Mouse (Mus musculus): ENCODE measurements at regions not wholly inside any gene's neighbourhood (a gene's known extent, or its start where the extent isn't known, plus 50 kb on each side); places are given as distances from the start of the nearest gene placed in this dataset.

- Histone ChIP-seq H3K27me3 (replicated peaks; ENCODE audit: insufficient read depth, low read length) (no peaks in the 10 kb centered on the region), H3K9me3 (ENCODE audit: low read length) (no peaks in the 10 kb centered on the region), H3K9ac (replicated peaks; ENCODE audit: low read depth) (no peak overlapping the region), H3K4me3 (ENCODE audit: low read depth, low read length) (no peak overlapping the region), H3K27ac (ENCODE audit: low read length) (no peak overlapping the region), H3K4me1 (ENCODE audit: insufficient read depth, low read depth, low read length) (no peaks in the 10 kb centered on the region), H3K4me2 (replicated peaks; ENCODE audit: low read depth, low read length) (no peak overlapping the region), H3K36me3 (ENCODE audit: insufficient read depth, low read length) (no peaks in the 10 kb centered on the region)
- TF ChIP-seq EP300 (IDR thresholded peaks at IDR 0.05) (no peak), CTCF (IDR thresholded peaks at IDR 0.05) (no peak)
- ATAC-seq (no peak), DNase-seq (ENCODE audit: low spot score) (no peak)
- 88% methylated on average over 1 of the region's 1 CpGs for WGBS
These were observed 306.2 kb upstream of the Klhl1 start for GRCm38 (mm10) chr14:96825083-96825482.

- whole genome bisulfite sequencing, result 79% methylated on average over 2 of the region's 2 CpGs
- Histone ChIP-seq H3K27me3 (replicated peaks; ENCODE audit: insufficient read depth, low read length) (no peaks in the 10 kb centered on the region), H3K9ac (replicated peaks; ENCODE audit: low read depth) (no peak overlapping the region), H3K4me3 (ENCODE audit: low read depth, low read length) (no peak overlapping the region), H3K27ac (ENCODE audit: low read length) (no peak overlapping the region), H3K4me2 (replicated peaks; ENCODE audit: low read depth, low read length) (no peak overlapping the region), H3K36me3 (ENCODE audit: insufficient read depth, low read length) (no peaks in the 10 kb centered on the region), H3K4me1 (ENCODE audit: insufficient read depth, low read depth, low read length) (no peaks in the 10 kb centered on the region), H3K9me3 (ENCODE audit: low read length) (no peaks in the 10 kb centered on the region)
- DNase-seq (ENCODE audit: low spot score) (no peak), ATAC-seq (no peak)
- no peak for TF ChIP-seq EP300 (IDR thresholded peaks at IDR 0.05)
- no peak for TF ChIP-seq CTCF (IDR thresholded peaks at IDR 0.05)
These were observed 296.8 kb upstream of the Klhl1 start for GRCm38 (mm10) chr14:96815665-96816064.

- no peak for TF ChIP-seq EP300 (IDR thresholded peaks at IDR 0.05)
- TF ChIP-seq CTCF (IDR thresholded peaks at IDR 0.05), result no peak
- no peak overlapping the region for H3K4me3 ChIP-seq (ENCODE audit: low read depth, low read length)
- no peaks in the 10 kb centered on the region for H3K9me3 ChIP-seq (ENCODE audit: low read length)
- DNase-seq (ENCODE audit: low spot score), result no peak
- H3K36me3 ChIP-seq (ENCODE audit: insufficient read depth, low read length), result no peaks in the 10 kb centered on the region
- H3K4me1 ChIP-seq (ENCODE audit: insufficient read depth, low read depth, low read length), result no peaks in the 10 kb centered on the region
- ATAC-seq, result no peak
- no peak overlapping the region for H3K9ac ChIP-seq (replicated peaks; ENCODE audit: low read depth)
- WGBS, result 49% methylated on average over 1 of the region's 1 CpGs
- H3K4me2 ChIP-seq (replicated peaks; ENCODE audit: low read depth, low read length), result no peak overlapping the region
- no peak overlapping the region for H3K27ac ChIP-seq (ENCODE audit: low read length)
- no peaks in the 10 kb centered on the region for H3K27me3 ChIP-seq (replicated peaks; ENCODE audit: insufficient read depth, low read length)
These were observed 286.4 kb upstream of the Klhl1 start for GRCm38 (mm10) chr14:96805284-96805683.

GRCm38 (mm10) chr14:96794806-96795205 lies 275.9 kb upstream of the Klhl1 start:
- no peaks in the 10 kb centered on the region for H3K36me3 ChIP-seq (ENCODE audit: insufficient read depth, low read length)
- DNase-seq (ENCODE audit: low spot score) (no peak), ATAC-seq (no peak)
- H3K4me3 ChIP-seq (ENCODE audit: low read depth, low read length), result no peak overlapping the region
- no peaks in the 10 kb centered on the region for H3K9me3 ChIP-seq (ENCODE audit: low read length)
- no peak overlapping the region for H3K27ac ChIP-seq (ENCODE audit: low read length)
- TF ChIP-seq CTCF (IDR thresholded peaks at IDR 0.05), result no peak
- TF ChIP-seq EP300 (IDR thresholded peaks at IDR 0.05), result no peak
- no peaks in the 10 kb centered on the region for H3K4me1 ChIP-seq (ENCODE audit: insufficient read depth, low read depth, low read length)
- WGBS, result 79% methylated on average over 1 of the region's 1 CpGs
- H3K4me2 ChIP-seq (replicated peaks; ENCODE audit: low read depth, low read length), result no peak overlapping the region
- H3K9ac ChIP-seq (replicated peaks; ENCODE audit: low read depth), result no peak overlapping the region
- no peaks in the 10 kb centered on the region for H3K27me3 ChIP-seq (replicated peaks; ENCODE audit: insufficient read depth, low read length)

GRCm38 (mm10) chr14:96787917-96788316 lies 269.0 kb upstream of the Klhl1 start:
- Histone ChIP-seq H3K4me3 (ENCODE audit: low read depth, low read length) (no peak overlapping the region), H3K9me3 (ENCODE audit: low read length) (no peaks in the 10 kb centered on the region), H3K9ac (replicated peaks; ENCODE audit: low read depth) (no peak overlapping the region), H3K27ac (ENCODE audit: low read length) (no peak overlapping the region), H3K4me1 (ENCODE audit: insufficient read depth, low read depth, low read length) (no peaks in the 10 kb centered on the region), H3K36me3 (ENCODE audit: insufficient read depth, low read length) (no peaks in the 10 kb centered on the region), H3K4me2 (replicated peaks; ENCODE audit: low read depth, low read length) (no peak overlapping the region), H3K27me3 (replicated peaks; ENCODE audit: insufficient read depth, low read length) (no peaks in the 10 kb centered on the region)
- ATAC-seq (no peak), DNase-seq (ENCODE audit: low spot score) (no peak)
- WGBS, result 74% methylated on average over 3 of the region's 3 CpGs
- TF ChIP-seq EP300 (IDR thresholded peaks at IDR 0.05), result no peak
- TF ChIP-seq CTCF (IDR thresholded peaks at IDR 0.05), result no peak

- DNase-seq (ENCODE audit: low spot score) (no peak), ATAC-seq (no peak)
- Histone ChIP-seq H3K27me3 (replicated peaks; ENCODE audit: insufficient read depth, low read length) (no peaks in the 10 kb centered on the region), H3K4me3 (ENCODE audit: low read depth, low read length) (no peak overlapping the region), H3K9ac (replicated peaks; ENCODE audit: low read depth) (no peak overlapping the region), H3K4me2 (replicated peaks; ENCODE audit: low read depth, low read length) (no peak overlapping the region), H3K4me1 (ENCODE audit: insufficient read depth, low read depth, low read length) (no peaks in the 10 kb centered on the region), H3K9me3 (ENCODE audit: low read length) (no peaks in the 10 kb centered on the region), H3K27ac (ENCODE audit: low read length) (no peak overlapping the region), H3K36me3 (ENCODE audit: insufficient read depth, low read length) (no peaks in the 10 kb centered on the region)
- no peak for TF ChIP-seq CTCF (IDR thresholded peaks at IDR 0.05)
- no peak for TF ChIP-seq EP300 (IDR thresholded peaks at IDR 0.05)
- WGBS, result 24% methylated on average over 1 of the region's 1 CpGs
These were observed 268.4 kb upstream of the Klhl1 start for GRCm38 (mm10) chr14:96787286-96787685.

- no peaks in the 10 kb centered on the region for H3K4me1 ChIP-seq (ENCODE audit: insufficient read depth, low read depth, low read length)
- no peaks in the 10 kb centered on the region for H3K36me3 ChIP-seq (ENCODE audit: insufficient read depth, low read length)
- H3K27ac ChIP-seq (ENCODE audit: low read length), result no peak overlapping the region
- no peak overlapping the region for H3K4me3 ChIP-seq (ENCODE audit: low read depth, low read length)
- ATAC-seq (no peak), DNase-seq (ENCODE audit: low spot score) (no peak)
- H3K4me2 ChIP-seq (replicated peaks; ENCODE audit: low read depth, low read length), result no peak overlapping the region
- H3K9ac ChIP-seq (replicated peaks; ENCODE audit: low read depth), result no peak overlapping the region
- TF ChIP-seq CTCF (IDR thresholded peaks at IDR 0.05), result no peak
- TF ChIP-seq EP300 (IDR thresholded peaks at IDR 0.05), result no peak
- H3K27me3 ChIP-seq (replicated peaks; ENCODE audit: insufficient read depth, low read length), result no peaks in the 10 kb centered on the region
- no peaks in the 10 kb centered on the region for H3K9me3 ChIP-seq (ENCODE audit: low read length)
- WGBS, result 57% methylated on average over 1 of the region's 1 CpGs
These were observed 256.9 kb upstream of the Klhl1 start for GRCm38 (mm10) chr14:96775801-96776200.

Data from lung, postnatal 0 days (tissue).